Mouse (Mus musculus): ENCODE measurements around the gene Nmnat2.

Nmnat2 gene

GRCm38 (mm10) chr1:152954821-152955523 is at the start of gene Nmnat2:
TSS of gene Nmnat2 (plus strand) at chr1:152954993.
- no peak for DNase-seq (ENCODE audit: low read depth, low spot score)

GRCm38 (mm10) chr1:152913483-152914460 is 41.0 kb upstream of the Nmnat2 start:
- DNase-seq (ENCODE audit: low read depth, low spot score) = no peak

- no peak for DNase-seq (ENCODE audit: low read depth, low spot score)
These were observed 39.0 kb upstream of the Nmnat2 start for GRCm38 (mm10) chr1:152915766-152916165.

- DNase-seq (ENCODE audit: low read depth, low spot score) = no peak
These were observed 37.9 kb upstream of the Nmnat2 start for GRCm38 (mm10) chr1:152916936-152917335.

- no peak for DNase-seq (ENCODE audit: low read depth, low spot score)
These were observed 37.2 kb upstream of the Nmnat2 start for GRCm38 (mm10) chr1:152917626-152918025.

GRCm38 (mm10) chr1:152921786-152922185 is 33.0 kb upstream of the Nmnat2 start:
- no peak for DNase-seq (ENCODE audit: low read depth, low spot score)

GRCm38 (mm10) chr1:152933962-152934361 is 20.8 kb upstream of the Nmnat2 start:
- no peak for DNase-seq (ENCODE audit: low read depth, low spot score)

- DNase-seq (ENCODE audit: low read depth, low spot score) = no peak
These were observed 19.3 kb upstream of the Nmnat2 start for GRCm38 (mm10) chr1:152935476-152935875.

GRCm38 (mm10) chr1:152936365-152936764 is 18.4 kb upstream of the Nmnat2 start:
- no peak for DNase-seq (ENCODE audit: low read depth, low spot score)

GRCm38 (mm10) chr1:152942977-152943376 is 11.8 kb upstream of the Nmnat2 start:
- no peak for DNase-seq (ENCODE audit: low read depth, low spot score)

- no peak for DNase-seq (ENCODE audit: low read depth, low spot score)
These were observed 626 bp upstream of the Nmnat2 start for GRCm38 (mm10) chr1:152954167-152954566.

- no peak for DNase-seq (ENCODE audit: low read depth, low spot score)
These were observed 895 bp downstream of the Nmnat2 start for GRCm38 (mm10) chr1:152955564-152956211.

- no peak for DNase-seq (ENCODE audit: low read depth, low spot score)
These were observed 1.4 kb downstream of the Nmnat2 start for GRCm38 (mm10) chr1:152956221-152956620.

- DNase-seq (ENCODE audit: low read depth, low spot score) = no peak
These were observed 9.6 kb downstream of the Nmnat2 start for GRCm38 (mm10) chr1:152964344-152964743.

GRCm38 (mm10) chr1:152966222-152966621 is 11.4 kb downstream of the Nmnat2 start:
- DNase-seq (ENCODE audit: low read depth, low spot score) = no peak

GRCm38 (mm10) chr1:152966686-152967085 is 11.9 kb downstream of the Nmnat2 start:
- no peak for DNase-seq (ENCODE audit: low read depth, low spot score)

GRCm38 (mm10) chr1:152969081-152969480 is 14.3 kb downstream of the Nmnat2 start:
- DNase-seq (ENCODE audit: low read depth, low spot score) = no peak

GRCm38 (mm10) chr1:152972957-152973356 is 18.2 kb downstream of the Nmnat2 start:
- no peak for DNase-seq (ENCODE audit: low read depth, low spot score)

- no peak for DNase-seq (ENCODE audit: low read depth, low spot score)
These were observed 18.6 kb downstream of the Nmnat2 start for GRCm38 (mm10) chr1:152973421-152973820.

- DNase-seq (ENCODE audit: low read depth, low spot score) = no peak
These were observed 19.1 kb downstream of the Nmnat2 start for GRCm38 (mm10) chr1:152973861-152974260.

- no peak for DNase-seq (ENCODE audit: low read depth, low spot score)
These were observed 20.4 kb downstream of the Nmnat2 start for GRCm38 (mm10) chr1:152975144-152975543.

GRCm38 (mm10) chr1:152978700-152979099 is 23.9 kb downstream of the Nmnat2 start:
- DNase-seq (ENCODE audit: low read depth, low spot score) = no peak

All from CD4-positive helper T cell, adult 2 months (primary cell).